Mouse (Mus musculus) limb, embryonic 12.5 days (tissue): Measurements from ENCODE around the gene Lmx1a. TPM values are rescaled to one million over a fixed set of nuclear protein-coding genes. Genes with fewer than 3 reads are reported as not detected.

Source experiments
- ATAC-seq: fragments of 200-750 bp; cut with Nextera tagmentation; 2 replicates; pipeline ENCODE4 v1.8.0; 2017; ENCODE audit warnings: low read depth, moderate TSS enrichment; ENCODE audit not compliant: insufficient number of reproducible peaks, insufficient read depth, low FRiP score, low TSS enrichment
- H3K27ac ChIP-seq: fragments of 300-500 bp; sonication (generic); 2 replicates; pipeline ENCODE4 v1.5.1; 2016; ENCODE audit warnings: mild to moderate bottlenecking, moderate library complexity
- H3K27me3 ChIP-seq: fragments of 300-500 bp; sonication (generic); 2 replicates; pipeline ENCODE4 v1.6.1; 2016; ENCODE audit warnings: mild to moderate bottlenecking, moderate library complexity
- H3K36me3 ChIP-seq: fragments of 300-500 bp; sonication (generic); 2 replicates; pipeline ENCODE4 v1.6.1; 2016; ENCODE audit warnings: mild to moderate bottlenecking, moderate library complexity
- H3K4me1 ChIP-seq: fragments of 300-500 bp; sonication (generic); replicated peaks from 2 replicates; pipeline ENCODE4 v1.6.1; 2016
- H3K4me2 ChIP-seq: fragments of 300-500 bp; sonication (generic); 2 replicates; pipeline ENCODE4 v1.6.1; 2016; ENCODE audit warnings: mild to moderate bottlenecking, moderate library complexity
- H3K4me3 ChIP-seq: fragments of 300-500 bp; sonication (generic); replicated peaks from 2 replicates; pipeline ENCODE4 v1.5.1; 2016; ENCODE audit warnings: mild to moderate bottlenecking
- H3K9ac ChIP-seq: fragments of 300-500 bp; sonication (generic); replicated peaks from 2 replicates; pipeline ENCODE4 v1.6.1; 2016; ENCODE audit warnings: mild to moderate bottlenecking, moderate library complexity
- H3K9me3 ChIP-seq: fragments of 300-500 bp; sonication (generic); 2 replicates; pipeline ENCODE4 v1.6.1; 2016; ENCODE audit warnings: mild to moderate bottlenecking, moderate library complexity
- WGBS: fragments of 180-500 bp; shearing (Covaris S2); methylation state at CpG from one replicate; pipeline ENCODE4 v1.1.7; 2016; 5-methylcytosine and 5-hydroxymethylcytosine counted together
- polyA plus RNA-seq: library from polyadenylated mRNA; unstranded; fragments of >200 nt; fragmentation: Nextera tagmentation; extraction: Ambion mirVana; gene quantifications from 2 replicates; pipeline ENCODE4 v1.2.1, GENCODE M21; 2016

The Lmx1a gene
- 0.84 and 0.88 TPM in 2 replicates for polyA plus RNA-seq

DNA sequence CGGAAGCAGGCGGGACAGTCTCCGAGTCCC, at the start of gene Lmx1a:
Gene Lmx1a, plus strand, starts transcription at position 6 of the 30 bp plus-strand sequence.
- H3K27ac ChIP-seq: no peak within 1 kb of the TSS
- H3K27me3 ChIP-seq: peaks cover 80% of the 10 kb centered on the region
- H3K9ac ChIP-seq: peak within 1 kb of the TSS; percentile 65
- 0% methylated on average over 3 of the region's 3 CpGs for WGBS
- H3K36me3 ChIP-seq: no peaks in the 10 kb centered on the region
- H3K4me2 ChIP-seq: peak within 1 kb of the TSS; percentile 97
- ATAC-seq: no peak
- H3K4me1 ChIP-seq: peaks cover 21% of the 10 kb centered on the region
- H3K4me3 ChIP-seq: peak within 1 kb of the TSS; percentile 54
- H3K9me3 ChIP-seq: no peaks in the 10 kb centered on the region

GRCm38 (mm10) chr1:167644866-167645537, 44.0 kb upstream of the Lmx1a start:
- peak overlapping the region; percentile 35 for H3K4me2 ChIP-seq
- no peaks in the 10 kb centered on the region for H3K36me3 ChIP-seq
- H3K4me1 ChIP-seq: peaks cover 17% of the 10 kb centered on the region
- no peak overlapping the region for H3K27ac ChIP-seq
- H3K27me3 ChIP-seq: peaks cover 41% of the 10 kb centered on the region
- peak; percentile 43 for ATAC-seq
- WGBS: 19% methylated on average over 16 of the region's 16 CpGs
- no peak overlapping the region for H3K4me3 ChIP-seq
- no peaks in the 10 kb centered on the region for H3K9me3 ChIP-seq
- H3K9ac ChIP-seq: no peak overlapping the region

- WGBS: 33% methylated on average over 3 of the region's 3 CpGs
- no peak overlapping the region for H3K9ac ChIP-seq
- H3K4me1 ChIP-seq: peaks cover 17% of the 10 kb centered on the region
- H3K9me3 ChIP-seq: no peaks in the 10 kb centered on the region
- no peak overlapping the region for H3K4me2 ChIP-seq
- peaks cover 24% of the 10 kb centered on the region for H3K27me3 ChIP-seq
- no peak for ATAC-seq
- no peaks in the 10 kb centered on the region for H3K36me3 ChIP-seq
- H3K27ac ChIP-seq: peak overlapping the region; percentile 41; the same call in 1 of the 2 replicates
- no peak overlapping the region for H3K4me3 ChIP-seq
Measured at GRCm38 (mm10) chr1:167648670-167649069, 40.4 kb upstream of the Lmx1a start.

- ATAC-seq: no peak
- Histone ChIP-seq H3K4me2 (no peak overlapping the region), H3K9ac (no peak overlapping the region), H3K9me3 (no peaks in the 10 kb centered on the region), H3K27me3 (peaks cover 22% of the 10 kb centered on the region), H3K36me3 (no peaks in the 10 kb centered on the region), H3K4me1 (peaks cover 17% of the 10 kb centered on the region), H3K4me3 (no peak overlapping the region), H3K27ac (no peak overlapping the region)
- 47% methylated on average over 11 of the region's 11 CpGs for WGBS
Measured at GRCm38 (mm10) chr1:167649122-167649633, 39.9 kb upstream of the Lmx1a start.

DNA sequence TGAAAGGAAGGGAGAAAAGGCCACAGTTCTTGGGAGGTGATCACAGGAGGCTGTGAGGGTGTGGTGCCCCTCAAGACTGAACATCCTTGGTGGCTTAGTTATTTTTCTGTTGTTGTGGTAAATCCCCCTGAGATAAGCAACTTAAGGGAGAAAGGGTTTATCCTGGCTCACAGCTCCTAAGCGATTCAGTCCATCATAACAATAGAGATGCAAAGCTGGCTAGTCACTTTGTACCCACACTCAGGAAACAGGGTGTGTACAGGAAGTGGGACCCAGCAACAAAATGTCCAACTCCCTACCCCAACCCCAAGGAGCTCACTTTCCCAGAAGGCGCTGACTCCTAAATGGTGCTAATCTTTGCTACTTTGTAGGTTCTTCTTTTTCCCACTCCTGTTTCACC, 36.7 kb upstream of the Lmx1a start:
- WGBS: 86% methylated on average over 2 of the region's 2 CpGs
- ATAC-seq: no peak
- Histone ChIP-seq H3K9ac (no peak overlapping the region), H3K27me3 (peaks cover 29% of the 10 kb centered on the region), H3K4me2 (no peak overlapping the region), H3K36me3 (no peaks in the 10 kb centered on the region), H3K9me3 (no peaks in the 10 kb centered on the region), H3K4me3 (no peak overlapping the region), H3K27ac (no peak overlapping the region), H3K4me1 (peaks cover 17% of the 10 kb centered on the region)

GRCm38 (mm10) chr1:167659065-167659464, 30.0 kb upstream of the Lmx1a start:
- peaks cover 83% of the 10 kb centered on the region for H3K27me3 ChIP-seq
- no peak for ATAC-seq

GRCm38 (mm10) chr1:167660521-167661101, 28.4 kb upstream of the Lmx1a start:
- no peaks in the 10 kb centered on the region for H3K36me3 ChIP-seq
- peak overlapping the region; percentile 56 for H3K4me2 ChIP-seq
- H3K9me3 ChIP-seq: no peaks in the 10 kb centered on the region
- H3K27me3 ChIP-seq: peaks cover 82% of the 10 kb centered on the region
- ATAC-seq: peak; percentile 38; the same call in 1 of the 2 replicates
- peaks cover 21% of the 10 kb centered on the region for H3K4me1 ChIP-seq
- H3K27ac ChIP-seq: no peak overlapping the region
- peak overlapping the region; percentile 31 for H3K4me3 ChIP-seq
- H3K9ac ChIP-seq: 0 out of 2 replicates have a peak overlapping the region, but pooled peaks have one; percentile 18
- 1% methylated on average over 21 of the region's 21 CpGs for WGBS

More at GRCm38 (mm10) chr1:167659065-167659464, 30.0 kb upstream of the Lmx1a start:
- H3K4me3 ChIP-seq: no peak overlapping the region
- H3K9me3 ChIP-seq: no peaks in the 10 kb centered on the region
- peaks cover 21% of the 10 kb centered on the region for H3K4me1 ChIP-seq
- no peak overlapping the region for H3K4me2 ChIP-seq
- H3K27ac ChIP-seq: no peak overlapping the region
- H3K9ac ChIP-seq: no peak overlapping the region
- 84% methylated on average over 3 of the region's 3 CpGs for WGBS
- no peaks in the 10 kb centered on the region for H3K36me3 ChIP-seq

GRCm38 (mm10) chr1:167661123-167661522, 27.9 kb upstream of the Lmx1a start:
- H3K27ac ChIP-seq: no peak overlapping the region
- H3K4me3 ChIP-seq: peak overlapping the region; percentile 31
- H3K4me2 ChIP-seq: peak overlapping the region; percentile 56
- WGBS: 1% methylated on average over 19 of the region's 19 CpGs
- 0 out of 2 replicates have a peak overlapping the region, but pooled peaks have one; percentile 18 for H3K9ac ChIP-seq
- no peaks in the 10 kb centered on the region for H3K36me3 ChIP-seq
- peaks cover 21% of the 10 kb centered on the region for H3K4me1 ChIP-seq
- ATAC-seq: peak; percentile 22; the same call in 1 of the 2 replicates
- H3K27me3 ChIP-seq: peaks cover 82% of the 10 kb centered on the region
- no peaks in the 10 kb centered on the region for H3K9me3 ChIP-seq

GRCm38 (mm10) chr1:167663136-167663535, 25.9 kb upstream of the Lmx1a start:
- H3K4me3 ChIP-seq: no peak overlapping the region
- no peaks in the 10 kb centered on the region for H3K36me3 ChIP-seq
- peaks cover 21% of the 10 kb centered on the region for H3K4me1 ChIP-seq
- no peaks in the 10 kb centered on the region for H3K9me3 ChIP-seq
- H3K27ac ChIP-seq: no peak overlapping the region
- H3K27me3 ChIP-seq: peaks cover 75% of the 10 kb centered on the region
- no peak overlapping the region for H3K9ac ChIP-seq
- no peak for ATAC-seq
- H3K4me2 ChIP-seq: no peak overlapping the region
- WGBS: 44% methylated on average over 5 of the region's 5 CpGs

DNA sequence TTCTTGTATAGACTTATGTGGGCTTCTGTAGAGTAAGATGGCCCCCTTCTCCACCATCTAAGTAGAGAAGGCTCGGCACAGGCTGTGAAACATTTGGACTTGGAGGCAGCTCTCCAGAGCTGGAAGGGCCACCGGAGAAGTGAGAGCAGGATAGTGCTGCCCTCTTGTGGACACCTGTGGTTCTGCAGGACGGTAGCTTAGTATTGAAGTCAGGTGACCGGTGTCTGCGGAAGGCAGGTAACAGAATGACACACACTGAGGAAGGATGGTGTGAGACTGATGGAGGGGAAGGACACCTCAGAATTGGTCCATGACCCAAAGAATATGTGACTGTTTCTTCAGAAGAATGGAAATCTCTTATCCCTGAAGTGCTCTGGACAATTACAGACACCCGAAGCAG, 19.2 kb upstream of the Lmx1a start:
- no peak overlapping the region for H3K4me2 ChIP-seq
- H3K9ac ChIP-seq: no peak overlapping the region
- H3K27me3 ChIP-seq: peaks cover 77% of the 10 kb centered on the region
- no peak for ATAC-seq
- no peak overlapping the region for H3K27ac ChIP-seq
- H3K4me3 ChIP-seq: no peak overlapping the region
- no peaks in the 10 kb centered on the region for H3K9me3 ChIP-seq
- H3K36me3 ChIP-seq: no peaks in the 10 kb centered on the region
- WGBS: 30% methylated on average over 6 of the region's 6 CpGs
- no peaks in the 10 kb centered on the region; the same call in 1 of the 2 replicates for H3K4me1 ChIP-seq

GRCm38 (mm10) chr1:167672433-167672987, 16.5 kb upstream of the Lmx1a start:
- no peak overlapping the region for H3K4me2 ChIP-seq
- H3K9me3 ChIP-seq: no peaks in the 10 kb centered on the region
- no peak overlapping the region for H3K4me3 ChIP-seq
- H3K9ac ChIP-seq: no peak overlapping the region
- peaks cover 84% of the 10 kb centered on the region for H3K27me3 ChIP-seq
- no peaks in the 10 kb centered on the region for H3K36me3 ChIP-seq
- H3K4me1 ChIP-seq: no peaks in the 10 kb centered on the region; the same call in 1 of the 2 replicates
- no peak overlapping the region for H3K27ac ChIP-seq
- 16% methylated on average over 17 of the region's 17 CpGs for WGBS
- no peak for ATAC-seq
